Mouse (Mus musculus) MEL (cell line): ENCODE data around the gene Tnk2.

Experiments
- CTCF ChIP-seq, 3 experiments: IDR thresholded peaks in 2 of 3; conservative IDR thresholded peaks in 1 of 3; 2 replicates each; pipeline ENCODE4 v1.5.1; 2011 to 2012; ENCODE audit warnings: low read length in 3 of 3, low read depth in 2 of 3, mild to moderate bottlenecking in 2 of 3, improper control_type of control experiment in 1 of 3, inconsistent platforms in 1 of 3, mixed read lengths in 1 of 3, moderate library complexity in 1 of 3; ENCODE audit not compliant: control insufficient read depth in 1 of 3, insufficient read depth in 1 of 3, poor library complexity in 1 of 3, severe bottlenecking in 1 of 3
- HCFC1 ChIP-seq: IDR thresholded peaks from 2 replicates; pipeline ENCODE4 v1.6.1; 2012; ENCODE audit warnings: low read depth, mild to moderate bottlenecking, inconsistent platforms, low read length, improper control_type of control experiment, moderate library complexity
- JUND ChIP-seq: IDR thresholded peaks from 2 replicates; pipeline ENCODE4 v1.6.1; 2011; ENCODE audit warnings: low read depth, mild to moderate bottlenecking, improper control_type of control experiment, low read length

- no peak for TF ChIP-seq CTCF (IDR thresholded peaks at IDR 0.05 in 2 of 3, conservative IDR thresholded peaks at IDR 0.05 in 1 of 3; ENCODE audit: control insufficient read depth in 1 of 3, insufficient read depth in 1 of 3, low read depth in 2 of 3, low read length in 3 of 3, poor library complexity in 1 of 3, severe bottlenecking in 1 of 3)
- TF ChIP-seq JUND, result no peak
- TF ChIP-seq HCFC1, result no peak
Observed at GRCm38 (mm10) chr16:32602193-32602685, 41.4 kb upstream of the Tnk2 start.
